Mouse (Mus musculus) stomach, postnatal 0 days (tissue): ENCODE data around the gene Plcb1.

Experiments
- CTCF ChIP-seq: IDR thresholded peaks from 2 replicates; pipeline ENCODE4 v1.5.1; 2016; ENCODE audit warnings: antibody characterized with exemption, low read depth, mild to moderate bottlenecking, moderate library complexity
- EP300 ChIP-seq: optimal IDR thresholded peaks from 2 replicates; pipeline ENCODE3; 2016; ENCODE audit warnings: antibody characterized with exemption

GRCm38 (mm10) chr2:134924143-134924655, 138.3 kb downstream of the Plcb1 start:
- TF ChIP-seq CTCF, result peak; percentile 37
- TF ChIP-seq EP300, result no peak
